Mouse (Mus musculus): ENCODE data around the gene Fam69b. TPM values are rescaled to one million over a fixed set of nuclear protein-coding genes. Genes with fewer than 3 reads are reported as not detected.
A peak's percentile ranks its signal among the peaks of the same experiment; 100 is the strongest.

Gene Fam69b
- 1 to 10 TPM; 1.3 to 2.5 TPM for total RNA-seq (2021)
- long read RNA-seq, experiment 1, partial matches to known transcripts = 0 of 2 reads
- long read RNA-seq, experiment 1, other reads (novel, unspliced or antisense) = 0 of 2 reads
- long read RNA-seq, experiment 2, partial matches to known transcripts = 0 of 4 reads
- long read RNA-seq, experiment 2, other reads (novel, unspliced or antisense) = 0 of 4 reads

- DNase-seq = peak; percentile 44
Observed at GRCm38 (mm10) chr2:26627921-26628739, at the start of gene Fam69b. Fam69b (plus strand) TSS chr2:26628457.

- DNase-seq = no peak
Observed at GRCm38 (mm10) chr2:26579714-26580113, 48.5 kb upstream of the Fam69b start, which contains the start of gene Egfl7. Egfl7 (plus strand) TSS chr2:26580014.

GRCm38 (mm10) chr2:26580751-26581150, 47.5 kb upstream of the Fam69b start:
- DNase-seq = no peak

- no peak for DNase-seq
Observed at GRCm38 (mm10) chr2:26582203-26582602, 46.1 kb upstream of the Fam69b start.

GRCm38 (mm10) chr2:26582741-26583140, 45.5 kb upstream of the Fam69b start:
- no peak for DNase-seq

GRCm38 (mm10) chr2:26583640-26584039, 44.6 kb upstream of the Fam69b start:
- DNase-seq = peak; percentile 68

GRCm38 (mm10) chr2:26585713-26586112, 42.5 kb upstream of the Fam69b start:
- DNase-seq = peak; percentile 56

GRCm38 (mm10) chr2:26586294-26587043, 41.8 kb upstream of the Fam69b start, which contains the start of gene Gm20532:
Gm20532 (plus strand) TSS chr2:26586639.
- DNase-seq = peak; percentile 55

- DNase-seq = no peak
Observed at GRCm38 (mm10) chr2:26587044-26587405, 41.2 kb upstream of the Fam69b start.

- no peak for DNase-seq
Observed at GRCm38 (mm10) chr2:26588573-26588972, 39.7 kb upstream of the Fam69b start.

- no peak for DNase-seq
Observed at GRCm38 (mm10) chr2:26589284-26589683, 39.0 kb upstream of the Fam69b start.

- DNase-seq = no peak
Observed at GRCm38 (mm10) chr2:26590282-26590681, 38.0 kb upstream of the Fam69b start.

GRCm38 (mm10) chr2:26590962-26591361, 37.3 kb upstream of the Fam69b start:
- no peak for DNase-seq

- no peak for DNase-seq
Observed at GRCm38 (mm10) chr2:26591416-26591815, 36.8 kb upstream of the Fam69b start.

- DNase-seq = no peak
Observed at GRCm38 (mm10) chr2:26593211-26594021, 34.8 kb upstream of the Fam69b start.

- no peak for DNase-seq
Observed at GRCm38 (mm10) chr2:26594022-26594346, 34.3 kb upstream of the Fam69b start.

GRCm38 (mm10) chr2:26594461-26594933, 33.8 kb upstream of the Fam69b start:
- DNase-seq = no peak

GRCm38 (mm10) chr2:26594934-26595724, 33.1 kb upstream of the Fam69b start:
- no peak for DNase-seq

GRCm38 (mm10) chr2:26595725-26596435, 32.4 kb upstream of the Fam69b start:
- no peak for DNase-seq

GRCm38 (mm10) chr2:26596898-26597297, 31.4 kb upstream of the Fam69b start:
- DNase-seq = no peak
